Mouse (Mus musculus) brain, embryonic 14.5 days (tissue): Measurements from ENCODE around the gene Ppp5c.

Experiments used
- CTCF ChIP-seq: fragments of 200-500 bp; IDR thresholded peaks from 2 replicates; pipeline ENCODE4 v1.5.1; 2012; ENCODE audit warnings: inconsistent platforms, mild to moderate bottlenecking, moderate library complexity, borderline replicate concordance; ENCODE audit not compliant: insufficient read depth, insufficient read length; ENCODE audit errors: extremely low read depth
- POLR2A ChIP-seq: fragments of 200-500 bp; IDR thresholded peaks from 2 replicates; pipeline ENCODE4 v1.6.1; 2012; ENCODE audit warnings: mild to moderate bottlenecking, inconsistent platforms, borderline replicate concordance; ENCODE audit not compliant: poor library complexity, insufficient read depth, insufficient read length, severe bottlenecking; ENCODE audit errors: extremely low read depth

DNA sequence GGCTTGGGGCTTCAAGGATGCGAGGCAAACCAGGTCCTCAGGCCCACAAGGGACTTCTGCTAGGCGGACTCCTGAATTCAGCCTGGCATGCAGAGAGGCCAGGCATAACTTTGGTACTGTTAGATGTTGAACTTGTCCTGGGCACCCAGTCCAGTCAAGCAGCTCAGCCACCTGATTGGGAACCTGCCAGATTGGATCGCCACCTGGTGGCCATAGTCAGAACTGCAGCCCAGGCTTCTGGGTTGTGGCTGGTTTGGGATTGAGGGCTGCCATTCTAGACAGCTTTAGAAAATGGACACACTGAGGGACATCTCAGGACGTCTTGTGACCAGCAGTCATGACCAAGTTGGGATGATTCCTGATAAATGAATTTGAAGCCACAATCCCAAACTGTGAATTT is 28.1 kb downstream of the Ppp5c start:
- TF ChIP-seq CTCF (peak; percentile 99), POLR2A (no peak)
